Mouse (Mus musculus): ENCODE data around the gene B9d2. TPM values are rescaled to one million over a fixed set of nuclear protein-coding genes. Genes with fewer than 3 reads are reported as not detected.

B9d2 gene
- polyA plus RNA-seq, 1 experiment from 2014 or later = 19.9 TPM

DNA sequence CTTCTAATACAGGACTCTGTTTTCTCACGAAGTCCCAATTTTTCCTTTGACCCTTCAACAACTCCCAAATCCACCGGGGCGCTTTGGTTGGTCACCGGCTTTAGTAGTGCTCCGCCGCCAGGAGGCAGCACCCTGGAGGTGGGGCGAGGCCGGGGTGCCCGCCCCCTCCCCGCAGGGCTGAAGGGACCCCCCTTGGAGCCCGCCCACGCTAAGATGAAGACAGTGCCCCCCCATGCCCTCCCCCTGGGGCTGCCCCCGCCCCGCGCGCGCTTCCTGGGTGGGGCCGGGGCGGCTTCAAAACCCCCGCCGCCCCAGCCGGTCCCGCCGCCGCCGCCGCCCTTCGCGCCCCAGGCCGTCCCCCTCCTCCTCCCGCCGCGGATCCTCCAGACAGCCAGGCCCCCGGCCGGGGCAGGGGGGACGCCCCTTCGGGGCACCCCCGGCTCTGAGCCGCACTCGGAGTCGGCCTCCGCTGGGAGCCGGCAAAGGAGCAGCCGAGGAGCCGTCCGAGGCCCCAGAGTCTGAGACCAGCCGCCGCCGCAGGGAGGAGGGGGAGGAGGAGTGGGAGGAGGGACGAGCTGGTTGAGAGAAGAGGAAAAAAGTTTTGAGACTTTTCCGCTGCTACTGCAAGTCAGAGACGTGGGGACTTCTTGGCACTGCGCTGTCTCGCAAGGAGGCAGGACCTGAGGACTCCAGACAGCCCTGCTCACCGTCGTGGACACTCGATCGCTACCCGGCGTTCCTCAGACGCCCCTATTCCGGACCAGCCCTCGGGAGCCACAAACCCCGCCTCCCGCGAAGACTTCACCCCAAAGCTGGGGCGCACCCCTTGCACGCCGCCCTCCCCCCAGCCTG lies 6.3 kb downstream of the B9d2 start, which contains the start of gene Tgfb1:
Tgfb1 (plus strand) TSS at position 323 of the 852 bp plus-strand sequence.
- no peaks in the 10 kb centered on the region for H3K9me3 ChIP-seq (replicated peaks)
- peak within 1 kb of the TSS; percentile 88 for H3K9ac ChIP-seq
- H3K4me2 ChIP-seq = peak within 1 kb of the TSS; percentile 92
- no peaks in the 10 kb centered on the region for H3K27me3 ChIP-seq
- peak within 1 kb of the TSS; percentile 91 for H3K27ac ChIP-seq (replicated peaks)
- peak within 1 kb of the TSS; percentile 72 for H3K4me3 ChIP-seq (replicated peaks)
- H3K36me3 ChIP-seq (replicated peaks) = peaks cover 2% of the 10 kb centered on the region
- WGBS (ENCODE audit: insufficient replicate concordance) = 1% methylated on average over 58 of the region's 69 CpGs
- peak; percentile 37 for ATAC-seq (ENCODE audit: insufficient read depth)
- H3K4me1 ChIP-seq (replicated peaks) = peaks cover 97% of the 10 kb centered on the region

- ATAC-seq (ENCODE audit: insufficient read depth) = no peak
- Histone ChIP-seq H3K27me3 (no peaks in the 10 kb centered on the region), H3K4me1 (replicated peaks) (peaks cover 96% of the 10 kb centered on the region), H3K9me3 (replicated peaks) (no peaks in the 10 kb centered on the region), H3K9ac (peak overlapping the region; percentile 88), H3K36me3 (replicated peaks) (peaks cover 12% of the 10 kb centered on the region), H3K4me2 (peak overlapping the region; percentile 92), H3K4me3 (replicated peaks) (peak overlapping the region; percentile 72), H3K27ac (replicated peaks) (peak overlapping the region; percentile 91)
- WGBS (ENCODE audit: insufficient replicate concordance) = under 1% methylated on average over 46 of the region's 47 CpGs
These were observed 7.3 kb downstream of the B9d2 start for GRCm38 (mm10) chr7:25687811-25688401.

GRCm38 (mm10) chr7:25688810-25689586 lies 8.4 kb downstream of the B9d2 start:
- peak overlapping the region; percentile 88 for H3K9ac ChIP-seq
- ATAC-seq (ENCODE audit: insufficient read depth) = peak; percentile 80
- H3K27me3 ChIP-seq = no peaks in the 10 kb centered on the region
- peak overlapping the region; percentile 91 for H3K27ac ChIP-seq (replicated peaks)
- peak overlapping the region; percentile 92 for H3K4me2 ChIP-seq
- peak overlapping the region; percentile 72 for H3K4me3 ChIP-seq (replicated peaks)
- H3K36me3 ChIP-seq (replicated peaks) = peaks cover 22% of the 10 kb centered on the region
- WGBS (ENCODE audit: insufficient replicate concordance) = under 1% methylated on average over 51 of the region's 52 CpGs
- H3K4me1 ChIP-seq (replicated peaks) = peaks cover 85% of the 10 kb centered on the region
- H3K9me3 ChIP-seq (replicated peaks) = no peaks in the 10 kb centered on the region

- 3% methylated on average over 12 of the region's 12 CpGs for WGBS (ENCODE audit: insufficient replicate concordance)
- peaks cover 28% of the 10 kb centered on the region for H3K36me3 ChIP-seq (replicated peaks)
- ATAC-seq (ENCODE audit: insufficient read depth) = peak; percentile 35
- H3K4me2 ChIP-seq = peak overlapping the region; percentile 92
- H3K4me1 ChIP-seq (replicated peaks) = peaks cover 79% of the 10 kb centered on the region
- H3K27ac ChIP-seq (replicated peaks) = peak overlapping the region; percentile 91
- H3K4me3 ChIP-seq (replicated peaks) = peak overlapping the region; percentile 72
- no peaks in the 10 kb centered on the region for H3K9me3 ChIP-seq (replicated peaks)
- H3K27me3 ChIP-seq = no peaks in the 10 kb centered on the region
- peak overlapping the region; percentile 88 for H3K9ac ChIP-seq
These were observed 9.0 kb downstream of the B9d2 start for GRCm38 (mm10) chr7:25689603-25690021.

DNA sequence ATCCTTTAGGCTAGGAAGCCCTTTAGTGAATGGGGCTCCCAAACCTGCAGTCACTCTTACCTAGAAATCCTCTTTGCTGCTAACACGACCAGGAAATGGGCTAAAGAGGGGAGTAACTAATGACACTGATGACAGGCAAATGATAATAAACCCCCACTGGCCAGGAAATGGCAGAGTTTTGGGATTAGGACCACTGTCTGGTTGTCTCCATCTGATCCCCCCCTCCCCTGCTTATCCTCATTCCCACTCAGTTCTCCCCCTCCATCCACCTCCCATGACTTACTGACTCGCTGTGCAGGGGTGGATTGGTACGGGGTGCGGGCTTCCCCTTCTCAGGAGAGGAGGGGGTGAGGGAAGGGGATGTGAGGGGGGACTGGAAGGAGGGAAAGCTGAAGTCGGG lies 9.5 kb downstream of the B9d2 start:
- H3K4me1 ChIP-seq (replicated peaks) = peaks cover 74% of the 10 kb centered on the region
- peak overlapping the region; percentile 88 for H3K9ac ChIP-seq
- 21% methylated on average over 5 of the region's 5 CpGs for WGBS (ENCODE audit: insufficient replicate concordance)
- H3K4me3 ChIP-seq (replicated peaks) = peak overlapping the region; percentile 72
- H3K27ac ChIP-seq (replicated peaks) = peak overlapping the region; percentile 91
- peaks cover 33% of the 10 kb centered on the region for H3K36me3 ChIP-seq (replicated peaks)
- H3K4me2 ChIP-seq = peak overlapping the region; percentile 92
- ATAC-seq (ENCODE audit: insufficient read depth) = no peak
- no peaks in the 10 kb centered on the region for H3K27me3 ChIP-seq
- no peaks in the 10 kb centered on the region for H3K9me3 ChIP-seq (replicated peaks)

DNA sequence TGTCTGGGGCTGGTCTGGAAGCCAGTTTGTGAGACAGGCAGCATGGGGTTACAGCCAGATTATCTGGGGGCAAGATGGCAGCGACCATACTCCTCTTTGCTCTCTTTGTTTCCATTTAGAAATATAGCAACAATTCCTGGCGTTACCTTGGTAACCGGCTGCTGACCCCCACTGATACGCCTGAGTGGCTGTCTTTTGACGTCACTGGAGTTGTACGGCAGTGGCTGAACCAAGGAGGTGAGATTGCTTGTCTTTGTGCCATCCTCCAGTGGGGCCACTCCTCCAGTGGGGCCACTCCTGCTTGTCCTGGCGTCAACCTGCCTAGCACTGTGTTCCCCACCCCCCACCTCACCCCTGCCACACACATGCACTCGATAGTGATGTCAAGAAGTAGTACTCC lies 13.5 kb downstream of the B9d2 start:
- Histone ChIP-seq H3K4me3 (replicated peaks) (no peak overlapping the region), H3K27me3 (no peaks in the 10 kb centered on the region), H3K9me3 (replicated peaks) (no peaks in the 10 kb centered on the region), H3K4me1 (replicated peaks) (peaks cover 35% of the 10 kb centered on the region), H3K36me3 (replicated peaks) (peaks cover 69% of the 10 kb centered on the region), H3K4me2 (no peak overlapping the region), H3K9ac (no peak overlapping the region), H3K27ac (replicated peaks) (no peak overlapping the region)
- ATAC-seq (ENCODE audit: insufficient read depth) = no peak
- WGBS (ENCODE audit: insufficient replicate concordance) = 73% methylated on average over 8 of the region's 8 CpGs

- no peak for ATAC-seq (ENCODE audit: insufficient read depth)
- H3K27me3 ChIP-seq = no peaks in the 10 kb centered on the region
- H3K4me1 ChIP-seq (replicated peaks) = peaks cover 17% of the 10 kb centered on the region
- WGBS (ENCODE audit: insufficient replicate concordance) = 78% methylated on average over 13 of the region's 13 CpGs
- H3K9me3 ChIP-seq (replicated peaks) = no peaks in the 10 kb centered on the region; the same call in 1 of the 2 replicates
- H3K4me3 ChIP-seq (replicated peaks) = no peak overlapping the region
- H3K36me3 ChIP-seq (replicated peaks) = peaks cover 88% of the 10 kb centered on the region
- no peak overlapping the region for H3K9ac ChIP-seq
- H3K4me2 ChIP-seq = no peak overlapping the region
- H3K27ac ChIP-seq (replicated peaks) = no peak overlapping the region
These were observed 19.3 kb downstream of the B9d2 start for GRCm38 (mm10) chr7:25699851-25700250.

- Histone ChIP-seq H3K36me3 (replicated peaks) (peaks cover 87% of the 10 kb centered on the region), H3K27me3 (no peaks in the 10 kb centered on the region), H3K9ac (no peak overlapping the region), H3K4me1 (replicated peaks) (peaks cover 26% of the 10 kb centered on the region), H3K4me2 (no peak overlapping the region), H3K9me3 (replicated peaks) (no peaks in the 10 kb centered on the region; the same call in 1 of the 2 replicates), H3K4me3 (replicated peaks) (no peak overlapping the region), H3K27ac (replicated peaks) (no peak overlapping the region)
- 84% methylated on average over 12 of the region's 12 CpGs for WGBS (ENCODE audit: insufficient replicate concordance)
- ATAC-seq (ENCODE audit: insufficient read depth) = no peak
These were observed 20.2 kb downstream of the B9d2 start for GRCm38 (mm10) chr7:25700732-25701131.

DNA sequence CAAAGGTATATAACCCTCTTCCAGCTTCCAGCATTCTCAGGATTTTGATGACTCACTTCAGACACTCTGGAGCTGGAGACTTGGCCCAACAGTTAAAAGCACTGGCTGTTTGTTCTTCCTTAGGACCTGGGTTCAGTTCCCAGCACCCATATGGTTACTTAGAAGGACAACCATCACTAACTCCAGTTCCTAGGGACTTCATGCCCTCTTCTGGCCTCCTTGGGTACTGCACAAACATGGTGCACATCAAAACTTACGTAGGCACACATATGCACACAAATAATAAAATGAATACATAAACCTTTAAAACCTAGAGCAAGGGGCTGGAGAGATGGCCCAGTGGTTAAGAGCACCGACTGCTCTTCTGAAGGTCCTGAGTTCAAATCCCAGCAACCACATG lies 21.8 kb downstream of the B9d2 start:
- Histone ChIP-seq H3K4me1 (replicated peaks) (peaks cover 42% of the 10 kb centered on the region), H3K9ac (no peak overlapping the region), H3K9me3 (replicated peaks) (no peaks in the 10 kb centered on the region; the same call in 1 of the 2 replicates), H3K27me3 (no peaks in the 10 kb centered on the region), H3K27ac (replicated peaks) (no peak overlapping the region), H3K4me2 (no peak overlapping the region), H3K36me3 (replicated peaks) (peaks cover 81% of the 10 kb centered on the region), H3K4me3 (replicated peaks) (no peak overlapping the region)
- WGBS (ENCODE audit: insufficient replicate concordance) = 74% methylated on average over 2 of the region's 2 CpGs
- no peak for ATAC-seq (ENCODE audit: insufficient read depth)

DNA sequence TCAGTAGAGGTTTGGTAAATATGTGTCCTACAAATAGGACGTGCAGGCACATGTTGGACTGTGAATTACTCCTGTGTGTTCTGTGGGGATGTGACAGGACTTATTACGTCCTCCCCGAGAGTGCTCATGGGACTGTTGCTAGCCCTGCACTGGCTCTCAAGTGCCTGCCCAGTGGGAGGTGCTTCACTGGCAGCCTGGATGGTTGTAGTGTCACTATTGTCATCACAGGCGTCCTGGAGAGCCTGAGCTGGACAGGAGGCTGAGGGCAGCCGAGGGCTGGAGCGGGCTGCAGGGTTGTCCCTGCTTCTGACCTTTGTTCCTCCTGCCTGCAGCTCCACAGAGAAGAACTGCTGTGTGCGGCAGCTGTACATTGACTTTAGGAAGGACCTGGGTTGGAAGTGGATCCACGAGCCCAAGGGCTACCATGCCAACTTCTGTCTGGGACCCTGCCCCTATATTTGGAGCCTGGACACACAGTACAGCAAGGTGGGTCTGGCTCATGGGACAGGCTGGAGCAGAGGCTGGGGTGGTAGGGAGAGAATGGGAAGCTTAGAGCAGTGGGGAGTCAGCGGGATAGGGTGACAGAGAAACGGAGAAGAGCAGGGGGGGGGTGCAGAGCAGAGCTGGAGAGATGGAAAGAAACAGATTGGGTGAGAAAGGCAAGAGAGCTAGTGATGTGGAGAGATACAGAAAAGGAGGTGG lies 23.4 kb downstream of the B9d2 start:
- 0 out of 2 replicates have a peak overlapping the region, but pooled peaks have one; percentile 8 for H3K4me3 ChIP-seq (replicated peaks)
- 59% methylated on average over 10 of the region's 10 CpGs for WGBS (ENCODE audit: insufficient replicate concordance)
- peak; percentile 43 for ATAC-seq (ENCODE audit: insufficient read depth)
- no peaks in the 10 kb centered on the region for H3K27me3 ChIP-seq
- peaks cover 67% of the 10 kb centered on the region for H3K36me3 ChIP-seq (replicated peaks)
- H3K9ac ChIP-seq = no peak overlapping the region
- no peak overlapping the region; the same call in 1 of the 2 replicates for H3K27ac ChIP-seq (replicated peaks)
- H3K4me1 ChIP-seq (replicated peaks) = peaks cover 49% of the 10 kb centered on the region
- H3K9me3 ChIP-seq (replicated peaks) = no peaks in the 10 kb centered on the region; the same call in 1 of the 2 replicates
- peak overlapping the region; percentile 51 for H3K4me2 ChIP-seq

All from liver, embryonic 15.5 days (tissue).